Mouse (Mus musculus) layer of hippocampus, adult 9-11 months (tissue): ENCODE results near the gene Spdl1.
"Not testable (repeated sequence)": the region's sequence is repeated elsewhere in the genome, so short reads cannot be mapped to it uniquely, and the experiment has no call there.

Source experiments
- DNase-seq: peaks from one replicate; pipeline ENCODE4 v3.0.0; 2022

Spdl1 gene

DNA sequence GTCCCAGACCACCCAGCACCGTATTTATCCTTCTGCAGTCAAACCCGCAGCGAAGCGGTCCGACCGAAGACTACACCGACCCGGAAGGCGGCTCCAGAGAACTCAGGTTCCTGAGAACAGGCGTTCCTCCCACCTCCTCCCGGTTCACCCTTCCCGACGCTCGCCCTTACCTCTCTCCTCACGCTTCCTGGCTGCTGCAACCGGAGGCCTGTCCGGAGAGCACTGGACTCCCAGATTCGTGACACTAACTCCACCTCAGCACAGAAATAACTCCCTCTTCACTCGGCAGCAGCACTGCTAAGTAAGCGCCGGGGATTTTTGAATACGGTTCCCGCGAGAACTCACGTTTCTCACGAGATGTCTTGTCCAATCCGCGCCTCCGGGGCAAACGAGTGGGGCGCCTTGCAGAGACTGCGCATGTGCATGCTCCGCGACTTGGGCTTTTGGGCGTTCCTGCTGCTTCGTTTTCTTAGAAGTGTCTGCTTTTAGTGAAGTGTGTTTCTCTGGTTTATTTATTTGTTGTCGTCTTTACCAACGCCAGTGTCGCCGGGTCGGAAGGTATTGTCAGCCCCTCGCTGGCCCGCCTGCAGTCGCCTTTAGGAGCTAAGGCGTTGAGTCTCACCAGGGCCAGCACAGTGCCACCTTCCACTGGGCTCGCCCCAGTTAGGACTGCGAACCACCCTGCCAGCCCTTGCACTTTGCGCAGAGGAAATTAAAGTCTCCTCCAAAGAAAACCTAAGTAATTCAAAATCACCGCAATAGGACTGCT, at the start of gene Spdl1:
Gene Spdl1 (minus strand): TSS at position 324 of the 769 bp plus-strand sequence.
- peak; percentile 93 for DNase-seq

GRCm38 (mm10) chr11:34881528-34881927, 48.1 kb upstream of the Spdl1 start:
- DNase-seq, result peak; percentile 49

- DNase-seq, result no peak
Measured at GRCm38 (mm10) chr11:34879678-34880077, 46.2 kb upstream of the Spdl1 start.

- DNase-seq, result no peak
Measured at GRCm38 (mm10) chr11:34873861-34874260, 40.4 kb upstream of the Spdl1 start.

GRCm38 (mm10) chr11:34872432-34872831, 39.0 kb upstream of the Spdl1 start:
- no peak for DNase-seq

DNA sequence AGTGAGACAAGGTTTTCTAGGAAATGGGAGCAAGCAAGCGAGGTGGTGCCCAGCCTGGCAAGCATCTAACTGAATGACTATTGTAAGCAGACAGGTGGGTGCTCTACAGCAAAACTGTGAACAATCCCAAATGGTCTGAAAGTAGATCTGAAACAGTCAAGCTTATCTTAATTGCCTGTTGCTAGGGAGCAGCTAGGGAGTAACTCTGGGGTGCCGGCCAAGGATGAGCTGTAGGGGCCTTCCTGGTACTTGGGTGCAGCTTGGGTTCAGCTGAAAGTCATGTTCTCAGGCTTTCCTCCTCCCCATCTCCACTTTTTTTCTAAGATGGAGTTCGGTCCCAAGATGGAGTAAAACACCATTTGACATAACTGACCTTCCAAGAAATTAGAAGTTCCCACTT, 38.5 kb upstream of the Spdl1 start:
- no peak for DNase-seq

DNA sequence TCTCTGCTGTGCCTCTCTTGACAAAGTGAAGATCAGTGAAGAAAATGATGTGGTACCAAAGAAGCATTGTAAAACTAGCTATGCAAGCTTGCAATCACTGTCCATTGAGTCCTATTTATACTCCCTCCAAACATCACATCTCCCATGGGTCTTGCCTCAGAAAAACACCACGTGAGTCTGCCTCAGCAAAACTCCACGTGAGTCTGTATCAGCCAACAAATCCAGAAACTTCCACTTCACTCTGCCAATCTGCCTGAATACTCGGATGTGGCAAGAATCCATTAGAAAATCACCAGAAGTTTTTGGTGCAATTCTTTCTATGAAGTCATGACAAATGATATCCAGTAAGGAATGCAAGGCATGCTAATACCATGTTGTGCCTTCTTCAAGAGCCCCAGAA, 38.0 kb upstream of the Spdl1 start:
- no peak for DNase-seq

GRCm38 (mm10) chr11:34868626-34869025, 35.2 kb upstream of the Spdl1 start:
- DNase-seq, result no peak

DNA sequence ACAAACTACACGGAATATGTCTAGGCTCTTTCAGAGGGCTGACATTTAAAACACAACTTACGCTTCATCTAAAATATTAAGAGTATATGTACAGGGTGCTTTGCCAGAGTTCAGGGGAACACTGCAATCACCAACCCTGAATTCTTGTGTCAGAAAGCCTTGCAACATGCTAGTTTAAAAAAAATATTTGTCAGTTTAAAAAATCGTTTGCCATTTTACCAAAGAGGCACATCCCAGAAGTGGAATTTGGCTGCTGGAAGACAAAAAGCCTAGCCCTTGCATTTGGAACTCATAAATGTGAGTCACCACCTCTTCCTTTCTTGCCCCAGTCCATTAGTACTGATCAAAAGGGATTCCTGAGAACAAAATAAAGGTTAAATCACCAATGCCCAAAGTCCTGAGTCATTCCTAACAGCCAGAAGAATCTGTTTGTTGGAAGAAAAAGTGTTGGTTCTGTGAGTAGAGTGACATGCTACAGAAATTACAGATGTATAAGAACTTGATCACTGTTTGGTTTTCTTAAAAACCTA, 32.4 kb upstream of the Spdl1 start:
- DNase-seq, result no peak

GRCm38 (mm10) chr11:34865181-34865580, 31.7 kb upstream of the Spdl1 start:
- peak; percentile 81 for DNase-seq

- DNase-seq, result no peak
Measured at GRCm38 (mm10) chr11:34856652-34857051, 23.2 kb upstream of the Spdl1 start.

DNA sequence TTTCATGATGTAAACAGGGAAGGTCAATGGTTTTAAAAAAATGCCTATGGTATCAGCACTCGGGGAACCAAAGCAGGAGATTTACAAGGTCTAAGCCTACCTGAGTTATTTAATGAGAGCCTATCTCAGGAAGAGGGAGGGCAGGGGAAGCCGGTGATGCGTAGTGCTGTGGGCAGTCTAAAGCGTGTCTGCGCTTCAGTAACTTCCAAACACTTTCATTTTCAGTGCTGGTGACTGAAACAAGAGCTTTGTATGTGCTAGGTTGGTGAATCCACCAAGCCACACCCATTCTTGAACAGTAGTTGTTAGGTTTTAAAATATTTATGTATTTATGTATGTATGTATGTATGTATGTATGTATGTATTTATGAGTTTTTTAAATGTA, 12.8 kb upstream of the Spdl1 start:
- DNase-seq, result no peak

DNA sequence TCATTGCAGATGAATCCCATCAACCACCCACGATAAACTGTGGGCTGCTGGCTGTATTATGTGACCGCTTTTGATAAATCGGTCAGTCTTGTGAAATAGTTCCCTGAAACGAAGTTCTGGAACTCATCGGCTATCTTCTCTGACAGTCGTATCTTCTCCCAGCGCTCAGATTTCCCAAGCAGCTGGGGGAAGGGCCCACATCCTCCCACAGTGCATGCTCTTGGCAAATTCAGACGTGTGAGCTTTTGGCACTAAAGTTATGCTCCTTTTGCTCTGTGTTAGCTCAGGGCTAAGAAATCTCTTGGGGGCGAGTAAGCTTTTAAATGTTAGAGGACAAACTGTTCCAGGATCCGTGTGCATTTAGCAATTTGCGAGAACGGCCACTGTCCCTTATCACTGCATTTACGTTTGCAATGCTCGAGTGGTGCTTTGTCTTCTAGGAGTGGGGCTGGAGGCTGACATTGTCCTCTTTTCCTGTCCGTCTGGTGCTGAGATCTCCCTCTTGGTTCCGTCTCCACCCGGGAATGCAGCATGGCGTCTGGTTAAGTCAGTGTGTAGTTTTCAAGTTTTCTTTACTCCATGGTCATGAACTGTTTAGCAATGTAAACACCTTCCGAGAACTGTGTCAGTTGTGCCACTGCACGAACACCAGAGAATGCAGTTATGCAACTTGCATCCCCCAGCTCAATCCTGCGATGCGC, 12.3 kb upstream of the Spdl1 start:
- DNase-seq, result no peak

DNA sequence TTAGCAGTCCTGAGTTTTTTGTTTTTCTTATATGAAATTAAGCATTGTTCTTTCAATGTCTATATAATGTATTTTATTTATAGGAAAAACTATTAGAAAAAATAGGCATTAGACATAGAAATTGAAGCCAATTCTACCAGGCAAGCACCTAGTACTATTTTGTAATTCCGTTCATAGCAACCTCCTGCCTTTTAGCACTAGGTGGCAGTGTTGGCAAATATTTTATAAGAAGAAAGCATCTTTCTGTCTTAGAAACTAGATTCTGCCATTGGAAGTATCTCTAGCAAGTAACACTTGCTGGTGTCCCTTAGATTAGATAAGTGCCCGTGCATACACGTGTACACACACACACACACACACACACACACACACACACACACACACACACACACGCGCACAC, 10.1 kb upstream of the Spdl1 start:
- DNase-seq, result no peak

DNA sequence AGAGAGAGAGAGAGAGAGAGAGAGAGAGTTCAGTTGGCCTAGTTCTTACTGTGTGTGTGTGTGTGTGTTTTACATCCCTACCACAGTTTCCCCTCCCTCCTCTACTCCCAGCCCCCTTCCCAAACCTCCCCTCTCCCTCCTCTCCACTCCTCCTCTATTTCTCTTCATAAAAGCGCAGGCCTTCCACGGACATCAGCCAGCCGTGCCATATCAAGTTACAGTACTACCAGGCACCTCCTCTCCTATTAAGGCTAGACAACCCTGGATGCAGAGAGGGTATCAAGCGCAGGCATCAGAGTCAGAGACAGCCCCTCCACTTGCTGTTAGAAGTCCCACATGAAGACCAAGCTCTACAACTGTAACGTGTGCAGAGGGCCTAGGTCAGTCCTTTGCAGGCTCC, 6.8 kb upstream of the Spdl1 start:
- no peak for DNase-seq

DNA sequence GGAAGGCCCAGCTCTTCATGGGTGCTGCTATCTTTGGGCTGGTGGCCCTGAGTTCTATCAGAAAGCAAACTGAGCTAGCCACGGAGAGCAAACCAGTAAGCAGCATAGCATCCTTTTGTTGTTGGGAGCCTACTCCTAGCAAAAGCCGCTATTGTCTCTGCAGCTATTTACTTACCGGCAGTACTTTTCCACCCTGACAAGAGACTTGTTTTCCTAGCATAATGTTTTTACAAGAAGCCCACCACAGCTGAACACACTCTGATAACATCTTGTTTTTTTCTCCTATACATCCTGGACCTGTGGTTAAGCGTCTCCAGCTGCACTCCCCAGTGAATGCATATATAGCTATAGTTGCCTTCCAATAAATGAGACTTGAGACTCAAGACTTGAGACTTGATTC, 5.6 kb upstream of the Spdl1 start:
- no peak for DNase-seq

- no peak for DNase-seq
Measured at GRCm38 (mm10) chr11:34836272-34836671, 2.8 kb upstream of the Spdl1 start.

DNA sequence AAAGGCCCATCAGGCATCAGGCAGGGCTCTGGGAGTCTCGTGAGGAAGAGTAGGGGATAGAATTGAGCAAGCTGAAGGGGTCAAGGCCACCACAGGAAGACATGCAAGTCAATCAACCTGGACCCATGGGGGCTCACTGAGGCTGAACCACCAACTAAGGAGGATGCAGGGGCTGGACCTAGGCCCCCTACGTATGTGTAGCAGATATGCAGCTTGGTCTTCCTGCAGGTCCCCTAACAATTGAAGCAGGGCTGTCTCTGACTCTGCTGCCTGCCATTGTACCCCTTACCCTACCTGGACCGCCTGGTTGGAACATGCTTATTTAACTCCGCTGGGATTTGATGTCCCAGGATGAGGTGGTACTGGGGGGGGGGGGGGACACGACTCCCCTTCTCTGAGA, 763 bp downstream of the Spdl1 start:
- DNase-seq, result no peak

GRCm38 (mm10) chr11:34827803-34828202, 5.6 kb downstream of the Spdl1 start:
- DNase-seq, result no peak

DNA sequence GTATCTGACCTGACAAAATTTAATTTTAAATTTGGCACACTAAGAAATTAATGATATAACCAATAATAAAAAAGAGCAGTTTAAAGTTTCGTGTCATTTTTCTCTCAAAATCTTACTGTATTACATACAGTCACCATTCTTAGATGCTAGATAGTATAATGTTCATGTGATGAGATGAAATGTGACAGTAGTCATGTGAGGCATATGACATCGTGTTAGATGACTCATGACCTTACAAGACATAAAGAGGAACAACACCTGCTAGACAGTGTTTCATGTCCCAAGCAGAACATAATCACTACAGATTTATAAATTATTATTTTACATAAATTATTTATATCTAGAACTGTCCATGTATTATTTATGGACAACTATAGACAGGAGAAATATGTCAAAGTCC, 6.5 kb downstream of the Spdl1 start:
- DNase-seq, result no peak

DNA sequence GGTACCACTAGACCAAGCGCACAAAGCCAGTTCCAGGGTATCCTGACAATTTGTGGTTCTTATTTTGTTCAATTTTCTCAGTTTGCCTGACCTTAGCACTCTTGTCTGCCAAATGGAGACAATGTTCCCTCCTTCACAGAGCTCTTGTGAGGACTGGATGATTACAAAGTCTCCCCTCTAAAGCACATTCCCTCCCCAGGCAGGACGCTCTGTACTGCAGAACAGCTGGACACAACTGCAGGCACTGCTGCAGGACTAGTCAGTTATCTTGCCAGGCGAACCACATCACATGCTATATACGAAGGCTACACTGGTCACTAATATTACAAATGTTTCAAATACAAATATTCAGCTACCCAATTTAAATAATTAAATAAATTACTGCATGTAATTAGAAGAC, 8.7 kb downstream of the Spdl1 start:
- no peak for DNase-seq

DNA sequence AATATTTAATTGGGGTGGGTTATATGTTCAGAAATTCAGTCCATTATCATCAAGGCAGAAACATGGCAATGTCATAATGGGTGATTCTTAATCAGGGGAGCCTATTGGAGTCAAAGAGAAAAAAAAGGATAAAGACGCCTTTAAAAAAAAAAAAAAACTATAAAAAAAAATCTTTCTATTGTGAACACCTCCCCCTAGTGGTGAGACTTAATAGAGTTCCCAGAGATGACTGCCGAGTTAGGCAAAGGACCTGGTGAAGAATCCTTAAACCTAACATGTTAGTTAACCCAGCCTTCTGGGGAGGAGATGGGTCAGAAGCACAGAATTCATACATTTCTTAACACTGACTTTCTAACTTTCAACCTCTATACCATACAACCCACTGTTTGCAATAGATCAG, 18.7 kb downstream of the Spdl1 start:
- no peak for DNase-seq

- no peak for DNase-seq
Measured at GRCm38 (mm10) chr11:34814319-34814718, 19.1 kb downstream of the Spdl1 start.

DNA sequence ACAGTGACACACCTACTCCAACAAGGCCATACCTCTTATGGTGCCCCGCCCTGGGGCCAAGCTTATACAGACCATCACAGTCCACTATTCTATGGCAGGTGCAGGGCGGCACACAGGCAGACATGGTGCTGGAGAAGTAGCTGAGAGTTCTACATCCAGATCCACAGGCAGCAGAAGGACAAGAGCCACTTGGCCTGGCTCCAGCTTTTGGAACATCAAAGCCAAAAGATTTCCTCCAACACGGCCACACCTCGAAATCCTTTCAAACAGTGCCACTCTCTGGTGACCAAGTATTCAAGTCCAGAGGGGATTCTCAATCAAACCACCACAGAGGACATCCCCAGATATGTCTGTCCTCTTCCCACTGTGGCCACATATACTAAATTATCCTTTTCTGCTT, 28.4 kb downstream of the Spdl1 start:
- DNase-seq, result not testable (repeated sequence)
